Mouse (Mus musculus) CD4-positive helper T cell, adult 2 months (primary cell): ENCODE measurements around the gene AU040320.

Experiments used
- DNase-seq: peaks from one replicate; pipeline ENCODE4 v3.0.0-alpha.2; 2012; ENCODE audit warnings: low read depth, missing footprints, low spot score

Gene AU040320

GRCm38 (mm10) chr4:126782512-126782911 lies 29.2 kb downstream of the AU040320 start:
- no peak for DNase-seq

- DNase-seq = no peak
These were observed 29.7 kb downstream of the AU040320 start for GRCm38 (mm10) chr4:126782996-126783395.

GRCm38 (mm10) chr4:126792341-126793102 lies 39.2 kb downstream of the AU040320 start:
- no peak for DNase-seq

GRCm38 (mm10) chr4:126802174-126802573 lies 48.8 kb downstream of the AU040320 start:
- DNase-seq = no peak

GRCm38 (mm10) chr4:126803268-126803873 lies 50.0 kb downstream of the AU040320 start:
- no peak for DNase-seq

- DNase-seq = no peak
These were observed 52.4 kb downstream of the AU040320 start for GRCm38 (mm10) chr4:126805741-126806140.

GRCm38 (mm10) chr4:126806692-126807427 lies 53.5 kb downstream of the AU040320 start:
- no peak for DNase-seq

- no peak for DNase-seq
These were observed 57.2 kb downstream of the AU040320 start for GRCm38 (mm10) chr4:126810566-126810965.

GRCm38 (mm10) chr4:126813212-126813611 lies 59.9 kb downstream of the AU040320 start:
- DNase-seq = peak; percentile 47

- no peak for DNase-seq
These were observed 61.5 kb downstream of the AU040320 start for GRCm38 (mm10) chr4:126814854-126815253.

- DNase-seq = no peak
These were observed 69.8 kb downstream of the AU040320 start for GRCm38 (mm10) chr4:126822891-126823882.

GRCm38 (mm10) chr4:126823917-126824316 lies 70.6 kb downstream of the AU040320 start:
- no peak for DNase-seq

- DNase-seq = no peak
These were observed 77.8 kb downstream of the AU040320 start for GRCm38 (mm10) chr4:126831122-126831521.

- DNase-seq = no peak
These were observed 85.5 kb downstream of the AU040320 start for GRCm38 (mm10) chr4:126838799-126839198.

- DNase-seq = peak; percentile 72
These were observed 86.5 kb downstream of the AU040320 start for GRCm38 (mm10) chr4:126839873-126840272.

GRCm38 (mm10) chr4:126840996-126841560 lies 87.7 kb downstream of the AU040320 start:
- DNase-seq = no peak

- DNase-seq = no peak
These were observed 89.6 kb downstream of the AU040320 start for GRCm38 (mm10) chr4:126842911-126843310.

- DNase-seq = no peak
These were observed 92.3 kb downstream of the AU040320 start for GRCm38 (mm10) chr4:126845664-126846063.

- DNase-seq = no peak
These were observed 93.6 kb downstream of the AU040320 start for GRCm38 (mm10) chr4:126846971-126847370.

- DNase-seq = peak; percentile 16
These were observed 96.9 kb downstream of the AU040320 start for GRCm38 (mm10) chr4:126850019-126850777.
